Mouse (Mus musculus): ENCODE results near the gene Krt19.

- TF ChIP-seq CTCF (IDR thresholded peaks at IDR 0.05; ENCODE audit: low read depth) (no peak), EP300 (IDR thresholded peaks at IDR 0.05; ENCODE audit: low read depth) (no peak)
Observed at GRCm38 (mm10) chr11:100181725-100182124, 33.3 kb upstream of the Krt19 start.

All from liver, embryonic 14.5 days (tissue).